Mouse (Mus musculus): Measurements from ENCODE around the gene Clcnkb. TPM values are rescaled to one million over a fixed set of nuclear protein-coding genes. Genes with fewer than 3 reads are reported as not detected.

Clcnkb gene
- polyA plus RNA-seq (2015; fragmentation: Nextera tagmentation; extraction: Ambion mirVana) = not detected in 2 replicates

DNA sequence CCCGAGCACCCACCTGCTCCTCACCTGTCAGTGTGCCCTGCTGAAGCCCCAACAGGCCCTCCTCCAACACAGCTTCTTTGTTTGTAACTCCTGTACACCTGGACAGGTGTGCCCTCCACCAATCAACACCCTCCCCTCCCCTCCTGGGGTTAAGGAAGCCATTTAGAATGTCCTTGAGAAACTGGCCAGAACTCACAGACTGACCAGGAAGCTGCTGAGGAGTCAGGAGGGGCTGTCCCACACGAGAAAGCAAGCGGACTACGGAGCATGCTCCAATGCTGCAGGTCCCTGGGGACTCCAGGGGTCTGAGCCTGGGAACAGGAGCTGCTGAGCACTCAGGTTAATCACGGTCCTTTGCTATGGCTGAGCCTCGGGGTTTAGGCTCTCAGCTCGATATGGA lies at the start of gene Clcnkb:
Gene Clcnkb (minus strand): TSS at position 91 of the 400 bp plus-strand sequence.
- H3K9ac ChIP-seq = no peak within 1 kb of the TSS
- WGBS = 70% methylated on average over 7 of the region's 7 CpGs
- H3K9me3 ChIP-seq = no peaks in the 10 kb centered on the region
- no peak within 1 kb of the TSS for H3K4me2 ChIP-seq
- no peak for ATAC-seq (ENCODE audit: low FRiP score)
- H3K4me3 ChIP-seq = no peak within 1 kb of the TSS
- H3K27ac ChIP-seq = no peak within 1 kb of the TSS
- peaks cover 6% of the 10 kb centered on the region for H3K27me3 ChIP-seq
- no peaks in the 10 kb centered on the region for H3K36me3 ChIP-seq
- H3K4me1 ChIP-seq (replicated peaks) = no peaks in the 10 kb centered on the region

- H3K4me1 ChIP-seq (replicated peaks) = peaks cover 13% of the 10 kb centered on the region
- peaks cover 91% of the 10 kb centered on the region for H3K36me3 ChIP-seq
- H3K9me3 ChIP-seq = no peaks in the 10 kb centered on the region
- no peak overlapping the region for H3K4me3 ChIP-seq
- no peak overlapping the region for H3K27ac ChIP-seq
- no peaks in the 10 kb centered on the region for H3K27me3 ChIP-seq
- H3K9ac ChIP-seq = no peak overlapping the region
- ATAC-seq (ENCODE audit: low FRiP score) = no peak
- H3K4me2 ChIP-seq = no peak overlapping the region
- 73% methylated on average over 16 of the region's 16 CpGs for WGBS
Observed at GRCm38 (mm10) chr4:141464722-141465121, 48.9 kb upstream of the Clcnkb start.

- H3K9me3 ChIP-seq = no peaks in the 10 kb centered on the region
- no peaks in the 10 kb centered on the region for H3K27me3 ChIP-seq
- WGBS = 81% methylated on average over 14 of the region's 14 CpGs
- H3K36me3 ChIP-seq = peaks cover 81% of the 10 kb centered on the region
- no peak overlapping the region for H3K9ac ChIP-seq
- no peak overlapping the region for H3K4me2 ChIP-seq
- no peak overlapping the region for H3K27ac ChIP-seq
- no peak overlapping the region for H3K4me3 ChIP-seq
- peaks cover 21% of the 10 kb centered on the region for H3K4me1 ChIP-seq (replicated peaks)
- ATAC-seq (ENCODE audit: low FRiP score) = no peak
Observed at GRCm38 (mm10) chr4:141463472-141463871, 47.7 kb upstream of the Clcnkb start.

- Histone ChIP-seq H3K9me3 (no peaks in the 10 kb centered on the region), H3K9ac (no peak overlapping the region), H3K4me2 (no peak overlapping the region), H3K27ac (no peak overlapping the region), H3K27me3 (no peaks in the 10 kb centered on the region), H3K36me3 (peaks cover 65% of the 10 kb centered on the region), H3K4me1 (replicated peaks) (peaks cover 28% of the 10 kb centered on the region), H3K4me3 (no peak overlapping the region)
- no peak for ATAC-seq (ENCODE audit: low FRiP score)
- WGBS = 87% methylated on average over 12 of the region's 12 CpGs
Observed at GRCm38 (mm10) chr4:141461576-141461975, 45.8 kb upstream of the Clcnkb start.

GRCm38 (mm10) chr4:141461088-141461487 lies 45.3 kb upstream of the Clcnkb start:
- no peak overlapping the region for H3K4me3 ChIP-seq
- no peak overlapping the region for H3K4me2 ChIP-seq
- no peak overlapping the region for H3K9ac ChIP-seq
- H3K27me3 ChIP-seq = no peaks in the 10 kb centered on the region
- no peaks in the 10 kb centered on the region for H3K9me3 ChIP-seq
- ATAC-seq (ENCODE audit: low FRiP score) = no peak
- H3K27ac ChIP-seq = no peak overlapping the region
- H3K4me1 ChIP-seq (replicated peaks) = peaks cover 28% of the 10 kb centered on the region
- peaks cover 65% of the 10 kb centered on the region for H3K36me3 ChIP-seq
- WGBS = 39% methylated on average over 12 of the region's 12 CpGs

DNA sequence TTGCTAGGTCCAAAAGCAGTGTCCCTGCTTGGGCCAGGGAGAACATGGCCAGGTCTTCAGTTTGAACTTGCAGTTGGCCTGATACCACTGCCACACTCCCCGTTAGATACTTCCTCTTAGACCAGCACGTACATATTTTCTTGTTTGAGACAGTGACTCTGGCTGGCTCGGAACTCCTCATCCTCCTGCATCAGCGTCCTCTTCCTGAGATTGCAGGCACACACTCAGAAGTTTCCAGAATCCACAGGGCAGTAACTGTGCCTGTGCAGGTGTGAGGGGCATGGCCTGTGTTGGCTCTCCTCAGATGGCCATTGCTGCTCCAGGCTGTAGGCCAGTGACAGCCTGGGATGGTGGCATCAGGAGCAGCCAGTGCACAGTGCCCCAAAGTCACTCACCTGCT lies 44.7 kb upstream of the Clcnkb start:
- Histone ChIP-seq H3K4me2 (no peak overlapping the region), H3K27ac (no peak overlapping the region), H3K4me3 (no peak overlapping the region), H3K27me3 (no peaks in the 10 kb centered on the region), H3K36me3 (peaks cover 64% of the 10 kb centered on the region), H3K4me1 (replicated peaks) (peaks cover 31% of the 10 kb centered on the region), H3K9ac (no peak overlapping the region), H3K9me3 (no peaks in the 10 kb centered on the region)
- no peak for ATAC-seq (ENCODE audit: low FRiP score)
- WGBS = 95% methylated on average over 4 of the region's 4 CpGs

GRCm38 (mm10) chr4:141459766-141460165 lies 44.0 kb upstream of the Clcnkb start:
- Histone ChIP-seq H3K27ac (no peak overlapping the region), H3K9ac (no peak overlapping the region)

DNA sequence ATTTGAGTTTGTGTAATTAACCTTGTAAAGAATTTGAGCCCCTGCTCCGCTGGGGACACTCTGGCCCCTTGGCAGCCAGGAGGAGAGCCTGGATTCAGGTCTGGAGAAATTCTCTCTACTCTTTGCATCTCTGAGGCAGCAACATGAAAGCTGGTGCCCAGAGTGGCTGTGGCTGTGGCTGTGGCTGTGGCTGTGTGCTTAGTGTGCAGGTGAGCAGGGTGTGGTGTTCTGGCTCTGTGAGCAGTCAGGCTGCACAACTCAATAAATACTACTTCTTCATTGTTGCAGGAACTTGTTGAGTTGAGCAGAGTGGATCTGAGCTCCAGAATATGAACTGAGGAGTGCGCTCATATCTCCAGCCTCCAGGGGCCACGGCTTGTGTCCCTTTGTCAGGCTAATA lies 43.1 kb upstream of the Clcnkb start:
- H3K9me3 ChIP-seq = no peaks in the 10 kb centered on the region
- H3K4me1 ChIP-seq (replicated peaks) = peaks cover 37% of the 10 kb centered on the region
- no peak overlapping the region for H3K4me2 ChIP-seq
- no peak for ATAC-seq (ENCODE audit: low FRiP score)
- 54% methylated on average over 3 of the region's 3 CpGs for WGBS
- H3K36me3 ChIP-seq = peaks cover 56% of the 10 kb centered on the region
- H3K9ac ChIP-seq = no peak overlapping the region
- H3K27ac ChIP-seq = peak overlapping the region; percentile 6; the same call in 1 of the 2 replicates
- no peak overlapping the region for H3K4me3 ChIP-seq
- H3K27me3 ChIP-seq = no peaks in the 10 kb centered on the region

More at GRCm38 (mm10) chr4:141459766-141460165, 44.0 kb upstream of the Clcnkb start:
- Histone ChIP-seq H3K27me3 (no peaks in the 10 kb centered on the region), H3K9me3 (no peaks in the 10 kb centered on the region), H3K4me1 (replicated peaks) (peaks cover 33% of the 10 kb centered on the region), H3K4me2 (no peak overlapping the region), H3K4me3 (no peak overlapping the region), H3K36me3 (peaks cover 60% of the 10 kb centered on the region)
- no peak for ATAC-seq (ENCODE audit: low FRiP score)
- 87% methylated on average over 9 of the region's 9 CpGs for WGBS

GRCm38 (mm10) chr4:141458236-141458635 lies 42.4 kb upstream of the Clcnkb start:
- Histone ChIP-seq H3K36me3 (peaks cover 55% of the 10 kb centered on the region), H3K27me3 (no peaks in the 10 kb centered on the region), H3K4me3 (no peak overlapping the region), H3K4me2 (no peak overlapping the region), H3K27ac (peak overlapping the region; percentile 6; the same call in 1 of the 2 replicates), H3K9me3 (no peaks in the 10 kb centered on the region), H3K9ac (peak overlapping the region; percentile 20; the same call in 1 of the 2 replicates), H3K4me1 (replicated peaks) (peaks cover 38% of the 10 kb centered on the region)
- 15% methylated on average over 7 of the region's 7 CpGs for WGBS
- ATAC-seq (ENCODE audit: low FRiP score) = no peak

DNA sequence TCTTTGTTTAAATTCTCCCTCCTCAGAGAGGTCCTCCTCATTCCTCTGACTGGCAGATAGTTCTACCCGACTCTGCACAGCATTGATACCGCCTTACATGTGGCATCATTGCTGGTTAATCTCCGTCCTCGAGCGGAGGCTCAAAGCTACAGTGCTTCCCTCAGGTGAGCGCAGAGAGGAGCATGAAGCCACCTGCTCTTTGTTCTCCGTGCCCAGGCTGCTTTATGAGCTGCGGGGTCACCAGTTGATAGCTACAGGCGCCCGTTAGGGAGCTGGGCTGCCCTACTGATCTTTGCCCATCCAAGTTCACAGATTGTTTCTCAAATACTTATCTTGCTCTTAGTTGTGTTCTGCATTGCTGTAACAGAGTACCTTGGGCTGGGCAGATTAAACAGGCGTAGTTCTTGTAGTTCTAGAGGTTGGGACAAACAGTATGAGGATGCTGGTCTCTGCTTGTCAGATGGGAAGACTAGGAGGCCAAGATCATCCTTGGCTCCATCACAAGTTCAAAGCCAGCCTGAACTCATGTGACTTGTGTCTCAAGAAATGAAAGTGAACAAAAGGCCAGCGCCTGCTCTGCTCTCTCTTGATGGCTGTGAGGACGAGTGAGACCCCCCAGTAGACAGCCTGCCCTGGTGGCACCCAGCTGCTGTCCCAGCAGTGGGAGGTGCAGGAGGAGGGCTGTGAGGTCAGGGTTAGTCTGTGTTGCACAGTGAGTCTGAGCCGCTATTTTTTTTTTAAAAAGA lies 40.6 kb upstream of the Clcnkb start:
- ATAC-seq (ENCODE audit: low FRiP score) = no peak
- 92% methylated on average over 14 of the region's 14 CpGs for WGBS

DNA sequence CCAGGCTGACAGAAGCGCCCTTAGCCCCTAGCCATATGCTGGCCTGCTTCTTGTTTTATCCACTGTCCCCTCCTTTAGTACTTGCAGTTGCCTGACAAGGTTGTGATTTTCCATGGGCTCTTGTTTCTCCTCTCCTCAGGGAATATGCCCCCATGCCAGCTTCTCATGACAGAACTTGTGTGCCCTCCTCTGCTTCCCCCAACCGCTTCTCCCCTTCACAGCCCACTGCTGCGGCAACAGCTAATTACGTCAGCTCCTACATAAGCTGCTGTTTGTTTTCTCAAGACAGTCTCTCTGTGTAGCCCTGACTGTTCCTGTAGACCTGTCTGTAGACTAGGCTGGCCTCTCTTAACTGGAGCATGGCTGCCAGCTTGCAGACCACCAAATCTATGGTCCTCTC lies 39.7 kb upstream of the Clcnkb start:
- Histone ChIP-seq H3K9ac (no peak overlapping the region), H3K4me3 (no peak overlapping the region), H3K9me3 (no peaks in the 10 kb centered on the region), H3K27me3 (no peaks in the 10 kb centered on the region), H3K4me2 (no peak overlapping the region), H3K36me3 (peaks cover 58% of the 10 kb centered on the region), H3K4me1 (replicated peaks) (peaks cover 31% of the 10 kb centered on the region), H3K27ac (no peak overlapping the region)
- 76% methylated on average over 4 of the region's 4 CpGs for WGBS
- no peak for ATAC-seq (ENCODE audit: low FRiP score)

More for the DNA sequence above, 40.6 kb upstream of the Clcnkb start:
- Histone ChIP-seq H3K27me3 (no peaks in the 10 kb centered on the region), H3K9me3 (no peaks in the 10 kb centered on the region), H3K27ac (no peak overlapping the region), H3K4me3 (no peak overlapping the region), H3K9ac (no peak overlapping the region), H3K4me2 (no peak overlapping the region), H3K36me3 (peaks cover 56% of the 10 kb centered on the region), H3K4me1 (replicated peaks) (peaks cover 39% of the 10 kb centered on the region)

DNA sequence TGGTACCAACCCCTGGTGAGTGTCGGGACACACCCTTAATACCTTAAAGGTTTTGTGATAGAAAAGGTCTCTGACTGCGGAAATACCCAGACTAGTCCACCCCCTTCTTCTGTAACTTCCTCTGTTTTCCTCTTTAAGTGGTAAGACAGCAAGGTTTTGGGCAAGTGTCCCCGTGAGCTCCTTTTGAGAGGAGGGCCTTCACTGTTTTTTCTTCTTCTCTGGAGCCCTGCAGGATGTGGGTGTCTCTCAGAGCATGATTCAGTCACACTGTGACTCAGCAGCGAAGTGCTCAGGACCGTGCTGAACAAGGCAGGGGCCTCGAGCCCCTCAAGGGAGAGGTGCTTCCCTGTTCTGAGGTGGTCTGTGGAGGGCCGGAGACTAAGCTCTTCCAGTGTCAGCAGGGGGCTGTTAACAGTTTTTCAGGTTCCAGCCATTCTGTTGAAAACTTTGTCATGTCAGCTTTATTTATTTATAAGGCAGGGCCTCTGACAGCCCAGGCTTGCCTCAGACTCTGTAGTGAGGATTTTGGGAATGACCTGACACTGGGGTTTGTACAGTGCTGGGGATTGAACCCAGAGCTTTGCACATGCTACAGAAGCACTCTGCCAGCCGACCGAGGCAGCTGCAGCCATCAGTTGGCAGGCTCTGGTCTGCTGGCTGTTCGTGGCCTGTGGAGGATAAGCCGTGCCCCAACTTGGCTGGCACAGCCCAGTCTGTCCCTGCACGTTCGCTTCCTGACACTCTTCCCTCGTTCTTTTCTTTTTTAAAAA lies 39.0 kb upstream of the Clcnkb start:
- no peak overlapping the region for H3K9ac ChIP-seq
- H3K4me2 ChIP-seq = no peak overlapping the region
- no peak overlapping the region for H3K27ac ChIP-seq
- peaks cover 28% of the 10 kb centered on the region for H3K4me1 ChIP-seq (replicated peaks)
- H3K27me3 ChIP-seq = no peaks in the 10 kb centered on the region
- H3K4me3 ChIP-seq = no peak overlapping the region
- no peak for ATAC-seq (ENCODE audit: low FRiP score)
- H3K36me3 ChIP-seq = peaks cover 58% of the 10 kb centered on the region
- WGBS = 84% methylated on average over 14 of the region's 14 CpGs
- H3K9me3 ChIP-seq = no peaks in the 10 kb centered on the region

Data from hindbrain, embryonic 13.5 days (tissue).